9 mouse cellular contexts compared by ENCODE assay signal in the genomic region with DNA sequence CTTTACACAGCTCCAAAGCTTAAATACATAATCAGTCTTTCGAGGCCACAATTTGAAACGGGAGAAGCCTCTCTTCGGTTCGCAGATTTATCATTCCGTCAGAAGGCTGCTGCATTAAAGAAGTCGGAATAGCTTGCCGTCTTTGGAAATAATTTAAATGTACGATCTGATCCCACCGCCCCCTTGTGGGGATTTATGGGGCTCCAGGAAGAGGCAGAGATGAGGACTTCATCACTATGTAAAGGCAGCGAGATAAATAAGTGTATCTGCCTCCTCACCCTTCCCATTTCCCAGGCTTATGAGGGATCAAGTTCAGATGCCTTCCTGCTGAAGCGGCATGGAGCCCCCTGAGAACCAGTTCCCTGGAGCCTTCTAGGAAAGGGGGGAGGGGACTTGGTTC.
A peak's percentile ranks its signal among the peaks of the same experiment; 100 is the strongest.
DNase-seq lines count a peak whose midpoint lies in the region; ATAC-seq lines count a peak whose summit lies in the region.
"Had no signal": no experiment of that assay in that cellular context is flagged by ENCODE, and none has a peak within 500 bp of the region (broad histone marks: within the 10 kb centered on the region; RNA-seq: fewer than 3 reads in every experiment).

No protein-coding gene starts in this region.

- DNase-seq in heart, postnatal 4 days = peak; percentile 26
- no peak for DNase-seq in heart, adult 9 months (ENCODE audit: low spot score in 2 of 2)
- DNase-seq in 3T3-L1 (ENCODE audit: low read depth, low spot score) (peak; percentile 20), adipocyte (ENCODE audit: low spot score) (no peak)
- peak; percentile 43 for DNase-seq in embryo, embryonic 10 days (ENCODE audit: low spot score)
- peak; percentile 65 for DNase-seq in neural tube, embryonic 11.5 days (ENCODE audit: low spot score)

- peaks cover 15% of the 10 kb centered on the region for H3K4me1 ChIP-seq in hindbrain, embryonic 15.5 days (replicated peaks)
- H3K4me1 ChIP-seq in neural tube, embryonic 11.5 days (ENCODE audit: control insufficient read depth, insufficient read depth, low read length) = no peaks in the 10 kb centered on the region; the same call in 1 of the 2 replicates
- H3K4me1 ChIP-seq: heart, embryonic 15.5 days had no signal

- H3K9ac ChIP-seq in hindbrain, embryonic 15.5 days = no peak overlapping the region
- H3K9ac ChIP-seq in neural tube, embryonic 11.5 days (ENCODE audit: low read length) = no peak overlapping the region
- H3K9ac ChIP-seq: heart, embryonic 15.5 days had no signal

- H3K9me3 ChIP-seq in hindbrain, embryonic 15.5 days = no peaks in the 10 kb centered on the region
- H3K9me3 ChIP-seq in neural tube, embryonic 11.5 days (ENCODE audit: control insufficient read depth, low read length) = no peaks in the 10 kb centered on the region
- H3K9me3 ChIP-seq: heart, embryonic 15.5 days had no signal

- WGBS in hindbrain, embryonic 15.5 days = 15% methylated on average over 11 of the region's 11 CpGs
- WGBS in neural tube, embryonic 11.5 days = 21% methylated on average over 11 of the region's 11 CpGs

- no peaks in the 10 kb centered on the region for H3K27me3 ChIP-seq in hindbrain, embryonic 15.5 days
- no peaks in the 10 kb centered on the region for H3K27me3 ChIP-seq in neural tube, embryonic 11.5 days (ENCODE audit: control insufficient read depth, insufficient read depth, low read length)

- no peak overlapping the region for H3K27ac ChIP-seq in hindbrain, embryonic 15.5 days (replicated peaks)
- no peak overlapping the region for H3K27ac ChIP-seq in neural tube, embryonic 11.5 days (ENCODE audit: low read depth, low read length)
- H3K27ac ChIP-seq: heart, embryonic 15.5 days had no signal

- peak overlapping the region; percentile 45 for H3K4me2 ChIP-seq in hindbrain, embryonic 15.5 days
- H3K4me2 ChIP-seq in neural tube, embryonic 11.5 days (ENCODE audit: low read depth) = peak overlapping the region; percentile 27; the same call in 1 of the 2 replicates
- H3K4me2 ChIP-seq: heart, embryonic 15.5 days had no signal

- H3K4me3 ChIP-seq in hindbrain, embryonic 15.5 days = peak overlapping the region; percentile 7; the same call in 1 of the 2 replicates
- no peak overlapping the region for H3K4me3 ChIP-seq in neural tube, embryonic 11.5 days (ENCODE audit: low read depth, low read length)
- H3K4me3 ChIP-seq: heart, embryonic 15.5 days had no signal

- H3K36me3 ChIP-seq in hindbrain, embryonic 15.5 days = no peaks in the 10 kb centered on the region
- H3K36me3 ChIP-seq in neural tube, embryonic 11.5 days (ENCODE audit: control insufficient read depth, insufficient read depth, low read length) = no peaks in the 10 kb centered on the region
- H3K36me3 ChIP-seq: heart, embryonic 15.5 days had no signal

- ATAC-seq in hindbrain, embryonic 15.5 days (ENCODE audit: low FRiP score, low read depth) = no peak
- ATAC-seq in neural tube, embryonic 11.5 days (ENCODE audit: insufficient read depth, low FRiP score, low TSS enrichment) = no peak
- no peak for ATAC-seq in erythroid progenitor cell, adult 5-6 weeks (replicated peaks; ENCODE audit: low FRiP score, poor library complexity, severe bottlenecking)

Comparison
In these comparisons a context has a peak if more than half of its experiments do, and no peak if none do; other contexts are left out.
1. DNase-seq: peak in heart, postnatal 4 days (single experiment), 3T3-L1 (single experiment), embryo, embryonic 10 days (single experiment) and neural tube, embryonic 11.5 days (single experiment); none in heart, adult 9 months (0 of 2) and adipocyte (single experiment).